8 mouse cellular contexts compared by ENCODE assay signal in the genomic region with DNA sequence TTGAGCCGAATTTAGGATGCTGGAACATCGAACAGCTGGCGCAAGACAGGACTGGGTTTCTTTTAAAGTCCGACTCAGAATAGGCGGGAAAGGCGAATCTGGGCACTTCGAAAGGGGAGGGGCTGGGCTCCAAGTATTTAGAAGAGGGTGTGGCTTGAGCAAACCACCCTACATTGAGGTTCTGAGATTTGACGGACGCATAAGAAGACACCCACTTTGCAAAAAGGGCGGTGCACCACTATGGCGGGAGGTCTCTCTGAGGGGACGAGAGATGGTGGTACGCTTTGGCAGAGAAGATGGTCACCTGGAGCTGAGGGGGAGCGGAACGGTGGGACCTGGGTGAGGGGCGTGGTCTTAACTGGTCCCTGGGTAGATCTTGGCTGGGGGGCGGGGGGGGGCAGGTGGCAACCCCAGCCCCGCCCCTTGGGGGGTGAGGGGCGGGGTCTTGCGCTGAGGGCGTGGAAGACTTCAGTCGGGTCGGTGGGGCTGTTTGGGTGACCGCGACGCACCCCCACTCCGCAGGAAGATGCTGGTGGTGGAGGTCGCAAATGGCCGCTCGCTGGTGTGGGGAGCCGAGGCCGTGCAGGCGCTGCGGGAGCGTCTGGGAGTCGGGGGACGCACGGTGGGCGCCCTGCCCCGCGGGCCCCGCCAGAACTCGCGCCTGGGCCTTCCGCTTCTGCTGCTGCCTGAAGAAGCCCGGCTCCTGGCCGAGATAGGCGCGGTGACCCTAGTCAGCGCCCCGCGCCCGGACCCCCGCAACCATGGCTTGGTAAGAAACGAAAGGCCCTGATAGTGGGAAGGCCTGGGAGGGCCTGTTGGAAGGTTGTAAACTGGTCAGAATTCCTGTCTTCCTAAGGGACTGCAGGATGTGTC. TPM values are rescaled to one million over a fixed set of nuclear protein-coding genes. Genes with fewer than 3 reads are reported as not detected.
DNase-seq lines count a peak whose midpoint lies in the region; ATAC-seq lines count a peak whose summit lies in the region.

No protein-coding gene starts in this region.

- WGBS in embryonic facial prominence, embryonic 12.5 days, result 0% methylated on average over 42 of the region's 55 CpGs
- under 1% methylated on average over 48 of the region's 55 CpGs for WGBS in heart, embryonic 11.5 days (ENCODE audit: insufficient replicate concordance)
- WGBS in kidney, embryonic 14.5 days, result under 1% methylated on average over 40 of the region's 55 CpGs
- 1% methylated on average over 55 of the region's 55 CpGs for WGBS in liver, embryonic 15.5 days (ENCODE audit: insufficient replicate concordance)
- under 1% methylated on average over 48 of the region's 55 CpGs for WGBS in stomach, embryonic 16.5 days

- H3K27ac ChIP-seq in embryonic facial prominence, embryonic 12.5 days, result peak overlapping the region; percentile 97
- peak overlapping the region; percentile 97 for H3K27ac ChIP-seq in heart, embryonic 11.5 days (ENCODE audit: low read depth, low read length)
- H3K27ac ChIP-seq in kidney, embryonic 14.5 days (ENCODE audit: low read depth, low read length), result peak overlapping the region; percentile 94
- peak overlapping the region; percentile 88 for H3K27ac ChIP-seq in liver, embryonic 15.5 days (replicated peaks)
- H3K27ac ChIP-seq in stomach, embryonic 16.5 days (ENCODE audit: low read length), result peak overlapping the region; percentile 93

- H3K36me3 ChIP-seq in embryonic facial prominence, embryonic 12.5 days, result peaks cover 29% of the 10 kb centered on the region
- peaks cover 12% of the 10 kb centered on the region for H3K36me3 ChIP-seq in heart, embryonic 11.5 days (ENCODE audit: control insufficient read depth, insufficient read depth, low read length)
- H3K36me3 ChIP-seq in kidney, embryonic 14.5 days (ENCODE audit: control insufficient read depth, insufficient read depth, low read length), result peaks cover 37% of the 10 kb centered on the region
- H3K36me3 ChIP-seq in liver, embryonic 15.5 days (replicated peaks), result 0 out of 2 replicates have a peak, but pooled peaks cover 7% of the 10 kb centered on the region
- no peaks in the 10 kb centered on the region for H3K36me3 ChIP-seq in stomach, embryonic 16.5 days (ENCODE audit: control insufficient read depth, insufficient read depth, low read length)

- H3K4me3 ChIP-seq in embryonic facial prominence, embryonic 12.5 days, result peak overlapping the region; percentile 69
- peak overlapping the region; percentile 78 for H3K4me3 ChIP-seq in heart, embryonic 11.5 days (ENCODE audit: low read depth, low read length)
- H3K4me3 ChIP-seq in kidney, embryonic 14.5 days (ENCODE audit: low read length), result peak overlapping the region; percentile 79
- peak overlapping the region; percentile 72 for H3K4me3 ChIP-seq in liver, embryonic 15.5 days (replicated peaks)
- peak overlapping the region; percentile 81 for H3K4me3 ChIP-seq in stomach, embryonic 16.5 days (replicated peaks; ENCODE audit: low read length)

- H3K27me3 ChIP-seq in embryonic facial prominence, embryonic 12.5 days, result no peaks in the 10 kb centered on the region
- no peaks in the 10 kb centered on the region for H3K27me3 ChIP-seq in heart, embryonic 11.5 days (ENCODE audit: control insufficient read depth, insufficient read depth, low read length)
- H3K27me3 ChIP-seq in kidney, embryonic 14.5 days (ENCODE audit: control insufficient read depth, insufficient read depth, low read length), result no peaks in the 10 kb centered on the region
- H3K27me3 ChIP-seq in liver, embryonic 15.5 days, result no peaks in the 10 kb centered on the region
- no peaks in the 10 kb centered on the region for H3K27me3 ChIP-seq in stomach, embryonic 16.5 days (ENCODE audit: control insufficient read depth, insufficient read depth, low read length)

- no peaks in the 10 kb centered on the region for H3K9me3 ChIP-seq in embryonic facial prominence, embryonic 12.5 days
- no peaks in the 10 kb centered on the region for H3K9me3 ChIP-seq in heart, embryonic 11.5 days (replicated peaks; ENCODE audit: control insufficient read depth, low read length)
- no peaks in the 10 kb centered on the region for H3K9me3 ChIP-seq in kidney, embryonic 14.5 days (ENCODE audit: control insufficient read depth, low read length)
- no peaks in the 10 kb centered on the region for H3K9me3 ChIP-seq in liver, embryonic 15.5 days (replicated peaks)
- H3K9me3 ChIP-seq in stomach, embryonic 16.5 days (replicated peaks; ENCODE audit: control insufficient read depth, low read length), result no peaks in the 10 kb centered on the region

- H3K4me2 ChIP-seq in embryonic facial prominence, embryonic 12.5 days (replicated peaks), result peak overlapping the region; percentile 77
- H3K4me2 ChIP-seq in heart, embryonic 11.5 days, result peak overlapping the region; percentile 96
- peak overlapping the region; percentile 81 for H3K4me2 ChIP-seq in kidney, embryonic 14.5 days (replicated peaks; ENCODE audit: low read depth, low read length)
- H3K4me2 ChIP-seq in liver, embryonic 15.5 days, result peak overlapping the region; percentile 94
- peak overlapping the region; percentile 64 for H3K4me2 ChIP-seq in stomach, embryonic 16.5 days (ENCODE audit: low read depth, low read length)

- peaks cover 21% of the 10 kb centered on the region for H3K4me1 ChIP-seq in embryonic facial prominence, embryonic 12.5 days
- peaks cover 12% of the 10 kb centered on the region for H3K4me1 ChIP-seq in heart, embryonic 11.5 days (ENCODE audit: control insufficient read depth, insufficient read depth, low read length)
- H3K4me1 ChIP-seq in kidney, embryonic 14.5 days (ENCODE audit: control insufficient read depth, insufficient read depth, low read length), result peaks cover 15% of the 10 kb centered on the region
- peaks cover 40% of the 10 kb centered on the region for H3K4me1 ChIP-seq in liver, embryonic 15.5 days (replicated peaks)
- H3K4me1 ChIP-seq in stomach, embryonic 16.5 days (ENCODE audit: control insufficient read depth, insufficient read depth, low read length), result peaks cover 17% of the 10 kb centered on the region

- H3K9ac ChIP-seq in embryonic facial prominence, embryonic 12.5 days, result peak overlapping the region; percentile 92
- H3K9ac ChIP-seq in heart, embryonic 11.5 days (ENCODE audit: low read depth, low read length), result peak overlapping the region; percentile 85
- H3K9ac ChIP-seq in kidney, embryonic 14.5 days (ENCODE audit: low read depth, low read length), result peak overlapping the region; percentile 89
- peak overlapping the region; percentile 74 for H3K9ac ChIP-seq in liver, embryonic 15.5 days
- H3K9ac ChIP-seq in stomach, embryonic 16.5 days (ENCODE audit: low read length), result peak overlapping the region; percentile 88

- DNase-seq in CD4-positive, CD25-positive, alpha-beta regulatory T cell, adult 2 months (ENCODE audit: low read depth, low spot score), result peak; percentile 85
- DNase-seq in adrenal gland, postnatal 36 days, result peak; percentile 77 to 87
- peak; percentile 78 for DNase-seq in neural tube, embryonic 10.5 days (ENCODE audit: extremely low spot score, low spot score)

- ATAC-seq in embryonic facial prominence, embryonic 12.5 days (ENCODE audit: insufficient number of reproducible peaks, insufficient read depth, low FRiP score, low TSS enrichment), result peak; percentile 47
- ATAC-seq in heart, embryonic 11.5 days (replicated peaks; ENCODE audit: insufficient number of reproducible peaks, low FRiP score, low TSS enrichment), result peak; percentile 60
- peak; percentile 77 for ATAC-seq in kidney, embryonic 14.5 days (ENCODE audit: low FRiP score, low TSS enrichment)
- peak; percentile 47 for ATAC-seq in liver, embryonic 15.5 days (ENCODE audit: insufficient read depth)
- ATAC-seq in stomach, embryonic 16.5 days (ENCODE audit: insufficient read depth, low FRiP score), result peak; percentile 72

RNA-seq across cellular contexts. Expression of gene Mboat7, which starts 1.0 kb away (rescaled TPM):
- 10 to 100 TPM; 62.4 to 66.6 TPM for total RNA-seq in adrenal gland, postnatal 36 days (2021)
- 58.3 and 60.8 TPM in 2 replicates for polyA plus RNA-seq in embryonic facial prominence, embryonic 12.5 days (2016; fragmentation: Nextera tagmentation; extraction: Ambion mirVana)
- 23.9 and 30.2 TPM in 2 replicates for polyA plus RNA-seq in heart, embryonic 11.5 days (2014; fragmentation: Nextera tagmentation; extraction: Ambion mirVana)
- polyA plus RNA-seq in kidney, embryonic 14.5 days (2014; fragmentation: Nextera tagmentation; extraction: Ambion mirVana), result 32.0 and 45.0 TPM in 2 replicates
- polyA plus RNA-seq in liver, embryonic 15.5 days (2015; fragmentation: Nextera tagmentation; extraction: Ambion mirVana), result 20.9 and 24.1 TPM in 2 replicates
- polyA plus RNA-seq in stomach, embryonic 16.5 days (2015; fragmentation: Nextera tagmentation; extraction: Ambion mirVana), result 44.5 and 48.6 TPM in 2 replicates

RNA-seq across cellular contexts. Expression of gene Tsen34, which starts 1.6 kb away (rescaled TPM):
- total RNA-seq in adrenal gland, postnatal 36 days (2021), result 100 to 1,000 TPM in 1 of 2 experiments, 10 to 100 TPM in 1; 99.5 to 113 TPM
- polyA plus RNA-seq in embryonic facial prominence, embryonic 12.5 days (2016; fragmentation: Nextera tagmentation; extraction: Ambion mirVana), result 283 and 284 TPM in 2 replicates
- polyA plus RNA-seq in heart, embryonic 11.5 days (2014; fragmentation: Nextera tagmentation; extraction: Ambion mirVana), result 173 and 197 TPM in 2 replicates
- polyA plus RNA-seq in kidney, embryonic 14.5 days (2014; fragmentation: Nextera tagmentation; extraction: Ambion mirVana), result 287 and 317 TPM in 2 replicates
- 43.9 and 55.1 TPM in 2 replicates for polyA plus RNA-seq in liver, embryonic 15.5 days (2015; fragmentation: Nextera tagmentation; extraction: Ambion mirVana)
- polyA plus RNA-seq in stomach, embryonic 16.5 days (2015; fragmentation: Nextera tagmentation; extraction: Ambion mirVana), result 184 and 194 TPM in 2 replicates

RNA-seq across cellular contexts. Expression of gene Rps9, which starts 9.5 kb away (rescaled TPM):
- total RNA-seq in adrenal gland, postnatal 36 days (2021), result 1,000 to 10,000 TPM; 1,002 to 1,021 TPM
- 1,360 and 1,379 TPM in 2 replicates for polyA plus RNA-seq in embryonic facial prominence, embryonic 12.5 days (2016; fragmentation: Nextera tagmentation; extraction: Ambion mirVana)
- polyA plus RNA-seq in heart, embryonic 11.5 days (2014; fragmentation: Nextera tagmentation; extraction: Ambion mirVana), result 925 and 966 TPM in 2 replicates
- 1,617 and 1,895 TPM in 2 replicates for polyA plus RNA-seq in kidney, embryonic 14.5 days (2014; fragmentation: Nextera tagmentation; extraction: Ambion mirVana)
- polyA plus RNA-seq in liver, embryonic 15.5 days (2015; fragmentation: Nextera tagmentation; extraction: Ambion mirVana), result 692 and 790 TPM in 2 replicates
- polyA plus RNA-seq in stomach, embryonic 16.5 days (2015; fragmentation: Nextera tagmentation; extraction: Ambion mirVana), result 1,206 and 1,366 TPM in 2 replicates

RNA-seq across cellular contexts. Expression of gene Tmc4, which starts 17.0 kb away (rescaled TPM):
- 10 to 100 TPM in 1 of 2 experiments, 1 to 10 TPM in 1; 8.7 to 11.6 TPM for total RNA-seq in adrenal gland, postnatal 36 days (2021)
- 6.2 and 7.4 TPM in 2 replicates for polyA plus RNA-seq in embryonic facial prominence, embryonic 12.5 days (2016; fragmentation: Nextera tagmentation; extraction: Ambion mirVana)
- 5.7 and 6.2 TPM in 2 replicates for polyA plus RNA-seq in heart, embryonic 11.5 days (2014; fragmentation: Nextera tagmentation; extraction: Ambion mirVana)
- 18.0 and 19.9 TPM in 2 replicates for polyA plus RNA-seq in kidney, embryonic 14.5 days (2014; fragmentation: Nextera tagmentation; extraction: Ambion mirVana)
- polyA plus RNA-seq in liver, embryonic 15.5 days (2015; fragmentation: Nextera tagmentation; extraction: Ambion mirVana), result 4.0 and 5.1 TPM in 2 replicates
- polyA plus RNA-seq in stomach, embryonic 16.5 days (2015; fragmentation: Nextera tagmentation; extraction: Ambion mirVana), result 76.9 and 96.7 TPM in 2 replicates

RNA-seq across cellular contexts. Expression of gene Pirb, which starts 25.9 kb away (rescaled TPM):
- 1 to 10 TPM; 1.8 to 2.6 TPM for total RNA-seq in adrenal gland, postnatal 36 days (2021)
- polyA plus RNA-seq in embryonic facial prominence, embryonic 12.5 days (2016; fragmentation: Nextera tagmentation; extraction: Ambion mirVana), result 0.08 TPM in 1 of 2 replicates, not detected in the other
- 0.06 and 0.07 TPM in 2 replicates for polyA plus RNA-seq in heart, embryonic 11.5 days (2014; fragmentation: Nextera tagmentation; extraction: Ambion mirVana)
- polyA plus RNA-seq in kidney, embryonic 14.5 days (2014; fragmentation: Nextera tagmentation; extraction: Ambion mirVana), result 0.19 and 0.87 TPM in 2 replicates
- 5.1 and 6.3 TPM in 2 replicates for polyA plus RNA-seq in liver, embryonic 15.5 days (2015; fragmentation: Nextera tagmentation; extraction: Ambion mirVana)
- polyA plus RNA-seq in stomach, embryonic 16.5 days (2015; fragmentation: Nextera tagmentation; extraction: Ambion mirVana), result 2.5 and 3.0 TPM in 2 replicates

Comparison
In these comparisons a context has a peak if more than half of its experiments do, and no peak if none do; other contexts are left out.
1. Peak in every context shown above with its lines: DNase-seq, ATAC-seq, H3K4me3 ChIP-seq and H3K27ac ChIP-seq.